Mouse (Mus musculus): Measurements from ENCODE around the gene Nrp2. TPM values are rescaled to one million over a fixed set of nuclear protein-coding genes. Genes with fewer than 3 reads are reported as not detected.
A peak's percentile ranks its signal among the peaks of the same experiment; 100 is the strongest.

Gene Nrp2
- polyA plus RNA-seq, 1 experiment from 2014 or later = 25.5 TPM

DNA sequence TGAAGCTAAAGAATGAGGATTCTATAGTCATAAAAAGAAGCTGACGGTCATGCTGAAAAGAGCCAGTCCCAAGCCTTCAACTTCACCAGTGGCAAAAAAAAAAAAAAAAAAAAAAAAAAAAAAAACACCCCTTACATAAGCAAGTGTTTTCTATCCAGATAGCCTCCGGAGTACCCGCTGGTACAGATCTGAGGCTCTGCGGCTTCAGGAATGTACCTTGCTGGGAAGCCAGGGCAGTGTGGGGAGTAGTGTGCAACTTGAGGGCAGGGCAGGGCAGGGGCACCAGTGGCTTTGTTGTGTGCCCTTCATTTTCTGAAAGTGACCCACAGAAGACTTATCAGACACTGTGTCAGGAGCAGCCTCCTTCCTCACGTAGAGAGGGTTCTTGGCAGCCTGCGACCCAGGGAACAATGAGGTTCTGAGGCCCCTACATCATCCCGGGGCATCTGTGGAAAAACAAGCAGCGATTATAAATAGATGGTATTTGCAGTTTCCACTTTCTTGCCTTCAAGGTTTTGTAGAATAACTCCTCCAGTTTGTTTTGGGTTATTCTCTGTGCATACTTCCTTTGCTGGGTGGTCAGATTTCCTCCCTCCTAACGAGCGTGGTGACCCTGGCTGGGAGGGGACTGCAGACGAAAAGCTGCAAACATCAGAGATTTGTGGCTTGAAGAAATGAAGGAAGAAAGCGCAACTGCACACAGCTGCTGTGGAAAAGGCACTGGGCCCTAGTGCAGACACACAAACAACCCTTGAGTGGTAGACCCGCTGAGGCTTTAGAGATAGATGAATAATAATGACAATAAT, 26.5 kb downstream of the Nrp2 start:
- Histone ChIP-seq H3K4me3 (no peak overlapping the region), H3K27ac (no peak overlapping the region), H3K27me3 (replicated peaks) (no peaks in the 10 kb centered on the region), H3K4me1 (peaks cover 22% of the 10 kb centered on the region; the same call in 1 of the 2 replicates), H3K9ac (no peak overlapping the region), H3K36me3 (replicated peaks) (no peaks in the 10 kb centered on the region), H3K4me2 (no peak overlapping the region), H3K9me3 (no peaks in the 10 kb centered on the region)
- 64% methylated on average over 13 of the region's 13 CpGs for WGBS
- no peak for ATAC-seq (replicated peaks)

DNA sequence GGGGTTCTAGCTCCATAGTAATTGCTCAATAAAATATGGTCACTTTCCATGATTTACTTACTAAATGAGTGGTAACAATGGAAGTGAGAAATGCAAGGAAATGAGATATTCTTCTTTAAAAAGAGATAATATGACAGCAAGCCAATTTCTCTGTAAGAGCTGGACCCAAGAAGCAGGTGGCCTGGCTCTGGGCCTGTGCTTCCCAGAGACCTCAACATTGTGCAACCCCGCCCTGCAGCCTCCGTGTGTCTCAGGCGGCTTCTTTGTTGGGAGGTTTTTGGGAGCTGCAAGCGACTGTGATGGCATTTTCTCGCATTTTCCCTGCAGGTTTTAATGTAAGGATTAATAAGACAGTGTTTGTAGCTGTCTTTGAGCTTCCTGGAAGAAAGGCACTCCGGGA, 29.0 kb downstream of the Nrp2 start:
- Histone ChIP-seq H3K4me3 (no peak overlapping the region), H3K9ac (no peak overlapping the region), H3K4me1 (0 out of 2 replicates have a peak, but pooled peaks cover 20% of the 10 kb centered on the region), H3K4me2 (no peak overlapping the region), H3K36me3 (replicated peaks) (no peaks in the 10 kb centered on the region), H3K9me3 (no peaks in the 10 kb centered on the region), H3K27me3 (replicated peaks) (no peaks in the 10 kb centered on the region), H3K27ac (no peak overlapping the region)
- 59% methylated on average over 6 of the region's 6 CpGs for WGBS
- ATAC-seq (replicated peaks) = no peak

DNA sequence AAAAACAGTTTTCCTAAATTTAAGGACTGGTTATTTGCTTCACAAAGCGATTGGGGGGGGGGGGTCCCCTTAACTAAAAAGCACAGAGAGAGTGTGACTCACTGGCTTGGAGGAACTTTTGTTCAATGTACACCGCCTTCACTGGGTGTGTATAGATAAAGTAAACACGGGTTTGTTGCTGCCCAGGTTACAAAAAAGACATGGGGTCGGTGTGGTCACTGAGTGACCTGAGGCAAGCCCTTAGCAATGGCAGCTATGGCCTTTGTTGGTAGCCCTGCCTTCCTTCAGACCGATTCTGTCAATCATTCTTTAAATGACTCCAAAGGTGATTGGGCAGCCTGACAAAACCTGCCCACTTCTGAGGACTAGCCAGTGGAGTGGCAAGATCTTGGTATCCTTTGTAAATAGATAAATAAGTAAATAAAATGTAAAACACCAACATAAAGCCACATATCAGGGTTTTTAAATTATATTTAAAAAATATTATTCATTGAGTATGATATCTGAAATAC, 31.4 kb downstream of the Nrp2 start:
- 68% methylated on average over 5 of the region's 5 CpGs for WGBS

DNA sequence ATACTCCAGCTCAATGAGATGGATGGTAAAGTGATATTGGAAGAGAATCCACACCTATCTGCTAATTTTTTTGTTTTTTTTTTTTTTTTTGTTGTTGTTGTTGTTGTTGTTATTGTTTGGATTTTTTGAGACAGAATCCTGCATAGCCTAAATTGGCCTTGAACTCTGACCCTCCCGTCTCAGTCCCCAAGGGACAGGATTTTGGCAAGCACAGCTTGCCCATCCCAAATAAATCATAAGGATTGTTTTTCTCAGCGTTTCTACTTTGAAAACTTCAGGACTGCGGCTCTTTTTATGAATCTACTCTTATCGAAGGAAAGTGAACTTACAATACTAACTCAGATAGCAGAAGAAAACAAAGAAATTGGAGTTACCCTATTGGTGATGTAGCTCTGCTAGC, 31.9 kb downstream of the Nrp2 start:
- Histone ChIP-seq H3K27ac (no peak overlapping the region), H3K9ac (no peak overlapping the region), H3K36me3 (replicated peaks) (no peaks in the 10 kb centered on the region; the same call in 1 of the 2 replicates), H3K9me3 (no peaks in the 10 kb centered on the region), H3K27me3 (replicated peaks) (0 out of 2 replicates have a peak, but pooled peaks cover 5% of the 10 kb centered on the region), H3K4me1 (0 out of 2 replicates have a peak, but pooled peaks cover 12% of the 10 kb centered on the region), H3K4me3 (no peak overlapping the region), H3K4me2 (no peak overlapping the region)
- ATAC-seq (replicated peaks) = no peak
- WGBS = 87% methylated on average over 4 of the region's 4 CpGs

More for the DNA sequence above, 31.4 kb downstream of the Nrp2 start:
- H3K27me3 ChIP-seq (replicated peaks) = 0 out of 2 replicates have a peak, but pooled peaks cover 5% of the 10 kb centered on the region
- no peaks in the 10 kb centered on the region; the same call in 1 of the 2 replicates for H3K36me3 ChIP-seq (replicated peaks)
- no peak overlapping the region for H3K27ac ChIP-seq
- no peaks in the 10 kb centered on the region for H3K9me3 ChIP-seq
- 0 out of 2 replicates have a peak, but pooled peaks cover 15% of the 10 kb centered on the region for H3K4me1 ChIP-seq
- no peak overlapping the region for H3K9ac ChIP-seq
- H3K4me3 ChIP-seq = no peak overlapping the region
- H3K4me2 ChIP-seq = no peak overlapping the region
- ATAC-seq (replicated peaks) = no peak

DNA sequence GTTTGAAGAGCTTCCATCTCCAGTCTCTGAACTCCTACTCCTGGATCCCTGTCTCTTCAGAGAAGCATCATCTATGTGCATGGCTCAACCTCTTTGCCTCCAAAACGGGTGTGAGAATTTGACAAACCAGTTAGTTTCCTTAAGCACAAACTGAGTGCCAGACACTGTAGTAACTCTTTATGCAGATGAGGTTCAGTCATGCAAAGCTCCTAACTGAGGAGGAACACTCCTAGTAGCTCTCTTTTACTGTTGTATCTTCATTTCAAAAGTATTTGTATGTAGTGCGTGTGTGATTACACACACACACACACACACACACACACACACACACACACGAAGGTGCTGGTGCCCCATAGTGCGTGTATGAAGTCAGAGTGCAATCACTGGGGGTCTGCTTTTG, 32.8 kb downstream of the Nrp2 start:
- 78% methylated on average over 4 of the region's 4 CpGs for WGBS
- no peak overlapping the region for H3K4me3 ChIP-seq
- H3K36me3 ChIP-seq (replicated peaks) = peaks cover 5% of the 10 kb centered on the region; the same call in 1 of the 2 replicates
- no peak for ATAC-seq (replicated peaks)
- H3K27ac ChIP-seq = no peak overlapping the region
- 0 out of 2 replicates have a peak, but pooled peaks cover 5% of the 10 kb centered on the region for H3K27me3 ChIP-seq (replicated peaks)
- no peak overlapping the region for H3K9ac ChIP-seq
- no peaks in the 10 kb centered on the region for H3K9me3 ChIP-seq
- H3K4me1 ChIP-seq = 0 out of 2 replicates have a peak, but pooled peaks cover 12% of the 10 kb centered on the region
- no peak overlapping the region for H3K4me2 ChIP-seq

DNA sequence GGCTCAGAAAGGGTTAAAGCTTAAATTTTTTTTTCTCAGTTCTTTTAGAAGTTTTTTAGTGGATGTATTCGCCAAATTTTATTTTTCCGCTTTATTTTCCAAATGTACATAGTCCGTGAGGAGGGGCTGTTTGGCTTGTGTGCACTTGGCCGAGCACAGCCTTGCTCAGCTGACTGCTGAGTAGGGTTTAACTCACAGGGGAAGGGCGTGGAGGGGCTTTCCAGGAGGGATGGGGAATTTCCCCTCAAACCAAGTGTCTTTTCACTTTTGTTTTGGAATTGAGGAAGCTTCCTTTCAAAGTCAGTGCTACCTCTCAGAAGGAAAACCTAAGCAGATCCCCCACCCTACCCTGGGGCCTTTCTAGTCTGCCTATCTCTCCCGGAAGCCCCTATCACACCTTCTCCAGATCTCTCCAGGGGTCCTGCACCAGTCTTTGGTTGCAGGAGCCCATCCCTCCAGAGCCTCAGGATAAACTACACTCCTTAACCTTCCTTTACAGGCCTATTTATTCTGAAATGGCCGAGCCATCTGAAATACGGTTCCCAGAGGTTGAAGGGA, 33.4 kb downstream of the Nrp2 start:
- Histone ChIP-seq H3K4me3 (no peak overlapping the region), H3K4me2 (no peak overlapping the region), H3K27me3 (replicated peaks) (0 out of 2 replicates have a peak, but pooled peaks cover 5% of the 10 kb centered on the region), H3K4me1 (0 out of 2 replicates have a peak, but pooled peaks cover 12% of the 10 kb centered on the region), H3K9ac (no peak overlapping the region), H3K9me3 (no peaks in the 10 kb centered on the region), H3K36me3 (replicated peaks) (peaks cover 5% of the 10 kb centered on the region; the same call in 1 of the 2 replicates), H3K27ac (no peak overlapping the region)
- ATAC-seq (replicated peaks) = no peak
- 68% methylated on average over 8 of the region's 8 CpGs for WGBS

DNA sequence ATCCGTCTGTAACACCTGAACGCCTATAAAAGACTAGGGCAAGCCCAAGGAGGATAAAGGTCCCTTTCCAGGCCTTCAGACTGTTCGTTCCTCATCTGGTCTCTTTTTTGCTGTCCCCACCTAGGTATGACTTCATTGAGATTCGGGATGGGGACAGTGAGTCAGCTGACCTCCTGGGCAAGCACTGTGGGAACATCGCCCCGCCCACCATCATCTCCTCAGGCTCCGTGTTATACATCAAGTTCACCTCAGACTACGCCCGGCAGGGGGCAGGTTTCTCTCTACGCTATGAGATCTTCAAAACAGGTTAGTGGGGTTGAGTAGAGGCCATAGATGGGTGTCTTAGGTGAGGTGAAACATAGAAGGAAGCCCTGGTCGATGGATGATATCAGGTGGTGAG, 35.1 kb downstream of the Nrp2 start:
- Histone ChIP-seq H3K4me1 (peaks cover 15% of the 10 kb centered on the region; the same call in 1 of the 2 replicates), H3K4me2 (no peak overlapping the region), H3K36me3 (replicated peaks) (peaks cover 5% of the 10 kb centered on the region; the same call in 1 of the 2 replicates), H3K27me3 (replicated peaks) (0 out of 2 replicates have a peak, but pooled peaks cover 5% of the 10 kb centered on the region), H3K27ac (no peak overlapping the region), H3K9ac (no peak overlapping the region), H3K4me3 (no peak overlapping the region), H3K9me3 (no peaks in the 10 kb centered on the region)
- no peak for ATAC-seq (replicated peaks)
- 82% methylated on average over 11 of the region's 11 CpGs for WGBS

DNA sequence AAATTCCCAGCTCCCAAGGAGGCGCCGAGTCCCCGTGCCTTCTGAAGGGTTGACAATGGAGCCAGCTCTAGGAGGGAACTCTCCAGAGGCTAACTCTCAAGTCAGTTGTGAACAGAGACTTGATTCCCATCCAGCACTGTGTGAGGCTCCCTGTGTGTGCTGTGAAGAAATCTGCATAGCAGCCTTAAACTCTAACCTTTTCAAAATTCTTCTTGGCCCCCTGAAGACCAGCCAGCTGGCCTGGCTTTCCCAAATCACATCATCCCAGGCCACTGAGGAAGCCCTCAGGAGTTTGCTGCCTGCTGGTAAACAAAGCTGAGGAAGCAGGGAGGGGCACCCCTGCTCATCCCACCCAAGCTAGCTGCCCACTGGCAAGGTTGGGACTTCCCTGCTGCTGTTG, 39.0 kb downstream of the Nrp2 start:
- 24% methylated on average over 3 of the region's 3 CpGs for WGBS
- no peak overlapping the region for H3K27ac ChIP-seq
- ATAC-seq (replicated peaks) = no peak

DNA sequence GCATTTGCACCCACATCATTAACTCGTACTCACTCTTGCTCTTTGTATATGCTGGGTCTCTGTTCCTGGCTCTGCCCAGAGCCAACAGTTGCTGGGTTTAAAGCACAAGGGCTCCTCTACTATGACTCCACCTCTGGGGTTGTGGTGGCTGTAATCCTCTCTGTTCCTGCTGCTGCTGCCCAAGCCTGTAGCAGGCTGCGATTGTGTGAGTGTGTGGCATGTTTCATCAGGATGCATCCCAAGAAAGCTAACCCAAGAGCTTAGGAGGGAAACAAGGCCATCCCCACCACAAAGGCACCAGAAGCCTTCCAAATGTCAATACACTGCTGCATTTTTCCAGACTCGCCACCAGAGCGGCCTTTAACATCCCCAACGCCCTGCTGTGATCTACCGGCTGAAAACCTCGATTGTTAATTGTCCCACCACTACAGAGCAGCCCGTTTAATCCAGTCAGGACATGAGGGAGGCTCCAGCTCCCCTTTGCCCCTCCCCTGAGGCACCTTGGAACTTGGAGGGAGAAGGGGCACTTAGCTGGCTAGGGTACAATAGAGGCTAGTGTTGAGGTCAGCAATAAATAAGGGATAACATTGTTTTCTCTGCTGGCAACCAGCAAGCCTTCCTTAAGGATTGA, 40.1 kb downstream of the Nrp2 start:
- Histone ChIP-seq H3K4me2 (no peak overlapping the region), H3K27me3 (replicated peaks) (peaks cover 17% of the 10 kb centered on the region), H3K9me3 (no peaks in the 10 kb centered on the region), H3K27ac (no peak overlapping the region), H3K4me1 (peaks cover 10% of the 10 kb centered on the region; the same call in 1 of the 2 replicates), H3K36me3 (replicated peaks) (peaks cover 5% of the 10 kb centered on the region; the same call in 1 of the 2 replicates), H3K9ac (no peak overlapping the region), H3K4me3 (no peak overlapping the region)
- 14% methylated on average over 8 of the region's 8 CpGs for WGBS
- 0 out of 2 replicates have a peak, but pooled peaks have one; percentile 48 for ATAC-seq (replicated peaks)

More for the DNA sequence above, 39.0 kb downstream of the Nrp2 start:
- Histone ChIP-seq H3K4me2 (no peak overlapping the region), H3K4me1 (peaks cover 10% of the 10 kb centered on the region; the same call in 1 of the 2 replicates), H3K9me3 (no peaks in the 10 kb centered on the region), H3K27me3 (replicated peaks) (peaks cover 10% of the 10 kb centered on the region), H3K36me3 (replicated peaks) (peaks cover 5% of the 10 kb centered on the region; the same call in 1 of the 2 replicates), H3K4me3 (no peak overlapping the region), H3K9ac (no peak overlapping the region)

DNA sequence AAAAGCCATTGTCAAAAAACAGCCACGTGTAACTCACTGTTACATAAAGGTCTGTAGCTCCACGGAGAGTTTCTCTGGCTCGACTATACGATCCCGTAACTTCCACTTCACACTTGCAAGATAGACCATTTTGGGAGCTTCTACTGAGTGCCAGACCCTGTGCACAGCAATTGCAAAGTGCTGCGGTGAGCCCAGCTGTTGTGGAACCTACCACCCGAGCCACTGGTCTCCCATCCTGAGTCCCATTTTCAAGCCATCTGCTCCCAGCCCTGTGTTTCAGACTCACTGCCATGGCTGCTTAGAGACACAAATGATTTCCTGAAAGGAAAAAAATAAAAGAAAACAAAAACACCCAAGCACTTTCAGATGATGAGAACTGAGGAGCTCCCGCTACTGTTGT, 42.8 kb downstream of the Nrp2 start:
- H3K36me3 ChIP-seq (replicated peaks) = no peaks in the 10 kb centered on the region; the same call in 1 of the 2 replicates
- no peak overlapping the region for H3K4me3 ChIP-seq
- no peak overlapping the region for H3K4me2 ChIP-seq
- no peak for ATAC-seq (replicated peaks)
- H3K9ac ChIP-seq = no peak overlapping the region
- H3K27me3 ChIP-seq (replicated peaks) = peaks cover 18% of the 10 kb centered on the region
- WGBS = 92% methylated on average over 8 of the region's 8 CpGs
- H3K27ac ChIP-seq = no peak overlapping the region
- no peaks in the 10 kb centered on the region for H3K9me3 ChIP-seq
- H3K4me1 ChIP-seq = peaks cover 30% of the 10 kb centered on the region

DNA sequence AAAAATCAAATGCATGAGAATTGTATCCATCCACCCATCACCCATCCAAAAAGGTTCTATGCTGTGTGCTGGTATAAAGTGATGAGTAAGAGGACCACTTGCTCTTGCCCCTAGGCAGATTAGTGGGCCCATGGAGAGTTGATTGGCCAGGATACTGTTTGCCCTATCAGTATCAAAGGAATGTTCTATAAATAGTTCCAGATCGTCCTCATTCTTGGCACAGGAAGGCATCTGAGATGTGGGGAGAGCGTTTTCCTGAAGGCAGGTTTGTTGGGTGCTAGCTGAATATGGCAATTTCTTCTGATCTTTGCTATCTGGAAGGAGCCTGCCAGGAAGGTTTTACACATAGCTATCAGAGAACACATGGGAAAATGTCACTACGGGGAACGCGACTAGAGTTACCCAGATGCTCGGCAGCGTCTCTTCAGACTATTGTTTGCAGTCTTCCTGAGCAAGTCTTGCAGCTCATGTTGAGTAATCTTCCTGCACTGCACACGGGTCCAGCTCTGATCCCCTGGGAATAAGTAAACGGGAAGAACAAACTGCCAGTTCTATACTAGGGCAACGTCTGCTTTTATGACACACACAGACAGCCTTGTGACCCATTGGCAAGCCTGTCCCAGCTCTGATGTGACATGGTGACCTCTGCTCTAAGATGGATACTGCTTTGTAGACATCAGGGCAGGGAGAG, 44.5 kb downstream of the Nrp2 start:
- WGBS = 74% methylated on average over 10 of the region's 10 CpGs
- Histone ChIP-seq H3K9ac (no peak overlapping the region), H3K27ac (no peak overlapping the region), H3K9me3 (no peaks in the 10 kb centered on the region), H3K4me3 (no peak overlapping the region), H3K27me3 (replicated peaks) (peaks cover 18% of the 10 kb centered on the region), H3K4me2 (no peak overlapping the region), H3K36me3 (replicated peaks) (no peaks in the 10 kb centered on the region; the same call in 1 of the 2 replicates), H3K4me1 (peaks cover 40% of the 10 kb centered on the region)
- no peak for ATAC-seq (replicated peaks)
